Mouse (Mus musculus) T-helper 1 cell (primary cell): ENCODE results near the gene Syngr1.

Experiments used
- in situ Hi-C: fragments of 300-600 bp; cut with MboI, MseI; formaldehyde crosslinking; loops from one replicate; pipeline ENCODE4 v1.15.1; 2025; ENCODE audit warnings: high pct_unique_total_duplicates

Gene Syngr1

DNA sequence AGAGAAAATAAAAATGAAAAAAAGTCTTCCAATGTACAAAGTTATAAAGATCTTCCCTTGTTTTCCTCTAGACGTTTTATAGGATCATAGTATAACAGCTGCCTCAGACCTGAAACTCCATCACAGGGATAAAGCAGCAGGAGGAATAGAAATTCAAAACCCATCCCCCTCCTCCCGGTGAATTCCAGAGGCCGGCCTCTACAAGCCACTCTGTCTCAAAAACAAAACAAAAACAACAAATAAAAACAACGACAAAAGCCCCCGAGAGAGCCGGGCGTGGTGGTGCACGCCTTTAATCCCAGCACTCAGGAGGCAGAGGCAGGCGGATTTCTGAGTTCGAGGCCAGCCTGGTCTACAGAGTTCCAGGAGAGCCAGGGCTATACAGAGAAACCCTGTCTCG lies 979 bp upstream of the Syngr1 start:
- in situ Hi-C loops = loop anchor here (10.0 kb wide), 1 partner anchor 465 kb away; no protein-coding TSS in a partner anchor

DNA sequence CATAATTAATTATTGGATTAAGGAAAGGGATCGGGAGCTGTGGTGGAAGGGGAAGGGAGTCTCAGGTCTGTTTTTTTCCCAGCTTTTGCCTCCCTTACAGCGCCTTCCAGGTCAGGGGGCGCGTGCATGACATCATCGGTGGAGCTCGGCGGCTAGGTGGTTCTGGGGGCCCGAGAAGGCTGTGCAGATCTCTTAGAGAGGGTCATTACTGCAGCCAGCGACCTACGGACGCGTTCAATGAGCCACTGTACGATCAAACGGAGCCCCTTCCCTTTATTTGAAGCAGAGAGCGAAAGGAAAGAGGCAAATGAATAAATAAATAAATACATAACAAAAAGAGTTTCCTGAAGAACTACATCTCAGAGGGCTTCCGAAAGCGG lies 403 bp upstream of the Syngr1 start:
- in situ Hi-C loops = loop anchor here (10.0 kb wide), 1 partner anchor 464 kb away; no protein-coding TSS in a partner anchor

DNA sequence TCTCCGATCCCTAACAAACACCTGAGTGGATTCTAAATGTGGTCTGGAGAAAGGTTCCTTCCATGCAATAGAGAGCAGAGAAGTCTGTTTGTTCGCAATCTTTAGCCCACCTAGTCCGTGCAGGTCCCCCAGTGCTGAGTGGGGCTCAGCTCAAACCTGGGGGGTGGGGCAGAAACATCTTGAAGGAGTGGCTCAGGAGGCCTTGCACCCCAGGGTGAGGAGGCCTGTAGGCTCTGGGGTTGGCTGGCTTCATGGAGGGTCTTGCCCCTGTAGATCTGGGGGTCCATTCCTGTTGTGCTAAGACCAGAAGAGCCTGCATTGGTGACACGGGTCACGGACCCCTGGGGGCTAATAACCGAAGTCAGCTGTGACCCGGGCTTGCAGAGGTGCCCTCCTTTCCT lies 907 bp downstream of the Syngr1 start:
- in situ Hi-C loops = loop anchor here (10.0 kb wide), 1 partner anchor 463 kb away; no protein-coding TSS in a partner anchor

DNA sequence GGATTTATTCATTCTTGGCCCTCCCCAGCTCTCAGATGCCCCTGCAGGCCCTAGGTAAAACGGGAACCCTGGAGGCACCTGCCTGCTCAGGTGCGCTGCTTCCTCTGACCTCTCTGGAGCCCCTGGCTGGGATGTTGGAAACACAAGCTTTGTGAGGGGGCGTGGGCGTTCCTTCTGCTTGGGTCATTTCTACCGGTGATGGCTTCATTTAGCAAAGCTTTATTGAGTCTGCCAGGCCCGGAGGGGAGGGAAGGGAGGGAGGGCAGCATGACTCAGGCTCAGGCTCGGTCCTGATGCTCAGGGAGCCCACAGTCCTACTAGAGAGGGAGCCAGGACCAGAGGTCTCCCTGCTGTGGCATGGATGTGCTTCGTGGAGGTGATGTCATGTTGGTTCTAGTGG lies 1.5 kb downstream of the Syngr1 start:
- in situ Hi-C loops = loop anchor here (10.0 kb wide), 1 partner anchor 462 kb away; no protein-coding TSS in a partner anchor

DNA sequence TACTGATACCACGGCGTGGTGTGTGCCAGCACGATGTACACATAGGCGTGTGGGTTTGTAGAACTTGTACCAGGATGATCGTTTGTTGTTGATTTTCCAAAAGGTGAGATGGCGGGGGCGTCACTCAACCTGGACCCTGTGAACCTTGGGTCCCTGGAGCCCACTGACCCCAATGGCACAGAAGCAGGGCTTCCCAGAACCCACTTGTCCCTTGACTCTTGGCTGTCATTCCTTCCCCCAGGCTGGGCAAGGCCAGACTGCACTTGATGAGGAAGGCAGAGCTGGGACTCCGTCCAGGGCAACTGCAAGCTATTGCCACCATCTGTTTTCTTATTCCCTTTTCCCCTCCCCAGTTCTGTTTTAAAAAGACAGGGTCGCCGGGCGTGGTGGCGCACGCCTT lies 3.1 kb downstream of the Syngr1 start:
- in situ Hi-C loops = loop anchor here (10.0 kb wide), 1 partner anchor 461 kb away; no protein-coding TSS in a partner anchor

DNA sequence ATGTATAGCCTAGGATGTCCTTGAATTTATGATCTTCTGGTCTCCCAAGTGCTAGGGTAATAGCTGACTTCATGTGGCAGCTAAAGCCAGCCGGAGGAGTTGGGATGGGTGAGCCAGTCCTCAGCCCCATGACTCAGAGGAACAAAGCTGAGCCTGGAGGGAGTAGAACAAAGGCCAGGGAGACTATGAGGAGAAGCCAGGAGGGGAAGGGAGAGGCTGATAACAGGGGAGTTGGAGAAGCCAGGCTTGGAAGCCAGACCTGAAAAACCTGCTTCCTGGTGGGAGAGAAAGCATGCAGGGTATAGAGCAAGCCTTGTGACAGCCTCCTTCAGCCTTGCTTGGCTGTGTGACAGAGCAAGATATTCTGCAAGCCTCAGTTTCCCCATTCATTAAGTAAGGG lies 4.5 kb downstream of the Syngr1 start:
- in situ Hi-C loops = loop anchor here (10.0 kb wide), 1 partner anchor 459 kb away; no protein-coding TSS in a partner anchor

DNA sequence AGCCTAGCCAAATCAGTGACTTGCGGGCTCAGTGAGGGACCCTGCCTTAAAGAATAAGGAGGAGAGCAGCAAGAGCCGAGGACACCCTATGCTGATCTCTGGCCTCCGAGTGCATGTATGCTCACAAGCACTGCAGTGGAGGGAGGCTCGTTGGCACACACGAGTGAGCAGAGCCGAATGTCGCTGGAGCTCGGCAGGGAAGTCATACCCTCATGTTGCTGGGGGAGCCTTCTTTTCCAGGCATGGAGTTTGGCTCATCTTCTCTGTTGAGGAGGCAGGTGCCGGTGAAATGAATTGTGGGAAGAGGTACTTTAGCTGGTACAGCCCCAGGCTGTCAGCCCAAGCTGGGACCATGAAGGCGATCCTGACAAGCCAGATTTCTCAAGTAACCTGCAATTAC lies 5.3 kb downstream of the Syngr1 start:
- in situ Hi-C loops = loop anchor here (10.0 kb wide), 1 partner anchor 458 kb away; no protein-coding TSS in a partner anchor

DNA sequence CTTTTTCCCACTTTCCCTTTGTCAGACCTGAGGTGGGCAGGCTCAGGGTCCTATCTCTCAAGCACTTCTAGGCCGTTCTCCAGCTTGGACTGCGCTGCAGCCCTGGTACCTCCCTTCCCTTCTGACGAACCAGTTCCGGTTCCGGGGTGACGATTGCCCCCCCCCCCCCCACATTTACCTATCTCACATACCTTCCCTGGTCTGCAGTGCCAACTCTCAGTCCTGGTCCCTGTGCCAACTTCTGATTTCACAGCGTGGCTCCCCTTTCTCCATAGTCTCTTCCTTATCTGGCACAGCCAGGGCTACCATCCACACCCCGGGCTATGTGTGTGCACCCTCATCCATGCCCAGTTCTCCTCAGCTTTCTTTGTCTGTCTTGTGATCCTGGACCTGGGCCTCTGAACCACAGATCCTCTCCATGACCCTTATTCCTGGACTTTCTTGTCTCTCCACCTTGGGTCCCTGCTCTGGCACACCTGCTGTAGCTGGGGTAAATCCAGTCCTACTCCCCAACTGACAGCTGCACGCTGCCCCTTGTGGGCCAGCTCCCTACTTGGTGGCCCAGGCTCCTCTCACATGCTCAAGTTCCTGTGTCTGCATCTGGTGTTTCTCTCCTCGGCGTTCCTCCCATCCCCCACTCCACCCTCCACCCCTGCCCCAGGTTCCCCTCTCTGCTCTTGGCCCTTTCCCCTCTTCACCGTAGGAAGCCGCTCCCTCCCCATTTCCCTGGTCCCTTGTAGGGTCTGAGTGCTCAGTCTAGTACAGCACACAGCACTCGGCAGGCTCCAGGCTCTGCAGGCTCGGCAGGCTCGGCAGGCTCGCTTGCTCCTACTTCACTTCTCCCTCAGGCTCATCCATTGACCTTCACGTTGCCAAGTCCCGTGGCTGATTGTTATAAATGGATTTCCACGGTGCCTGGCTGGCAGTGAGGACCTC lies 6.1 kb downstream of the Syngr1 start:
- in situ Hi-C loops = loop anchor here (10.0 kb wide), 1 partner anchor 458 kb away; no protein-coding TSS in a partner anchor

DNA sequence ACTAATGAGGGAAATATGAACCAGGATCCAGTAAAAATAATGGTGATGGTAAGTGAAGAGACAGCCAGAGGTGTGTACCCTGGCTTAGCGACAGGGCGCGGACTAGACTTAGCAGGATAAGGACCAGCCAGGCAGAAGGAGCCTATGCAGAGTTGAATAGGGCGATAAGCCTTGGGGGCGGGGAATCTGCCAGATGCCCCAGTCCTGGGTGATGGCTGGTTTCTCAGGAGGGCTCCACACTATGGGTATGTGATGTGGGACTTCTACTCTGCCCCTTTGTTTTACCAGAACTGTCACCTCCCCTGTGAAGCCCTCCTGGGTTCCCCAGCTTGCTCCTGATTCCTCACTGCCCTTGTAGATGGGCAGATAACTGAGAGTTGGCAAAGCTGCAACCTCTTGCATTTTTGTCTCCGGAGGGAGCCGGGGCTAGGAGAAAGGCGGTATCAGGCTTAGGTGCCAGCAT lies 6.9 kb downstream of the Syngr1 start:
- in situ Hi-C loops = loop anchor here (10.0 kb wide), 1 partner anchor 457 kb away; no protein-coding TSS in a partner anchor

DNA sequence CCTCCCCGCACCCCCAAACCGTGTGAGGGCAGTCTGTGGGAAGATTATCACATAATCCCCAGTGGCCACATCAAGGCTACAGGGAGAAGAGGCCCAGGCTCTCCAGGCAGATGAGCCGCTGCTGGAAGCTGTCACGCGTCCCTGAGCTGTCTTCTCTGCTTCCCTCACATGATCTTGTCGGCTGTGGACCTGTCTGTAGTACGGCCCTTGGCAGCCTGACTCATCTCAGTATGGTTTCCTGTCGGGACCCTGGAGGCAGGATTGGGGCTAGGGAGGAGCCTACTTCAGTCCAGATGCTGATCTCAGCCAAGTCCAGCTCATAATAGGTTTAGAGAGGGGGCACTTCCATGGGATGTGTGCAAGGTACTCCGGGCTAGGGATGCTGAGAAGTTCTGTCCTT lies 7.7 kb downstream of the Syngr1 start:
- in situ Hi-C loops = loop anchor here (10.0 kb wide), 1 partner anchor 456 kb away; no protein-coding TSS in a partner anchor

DNA sequence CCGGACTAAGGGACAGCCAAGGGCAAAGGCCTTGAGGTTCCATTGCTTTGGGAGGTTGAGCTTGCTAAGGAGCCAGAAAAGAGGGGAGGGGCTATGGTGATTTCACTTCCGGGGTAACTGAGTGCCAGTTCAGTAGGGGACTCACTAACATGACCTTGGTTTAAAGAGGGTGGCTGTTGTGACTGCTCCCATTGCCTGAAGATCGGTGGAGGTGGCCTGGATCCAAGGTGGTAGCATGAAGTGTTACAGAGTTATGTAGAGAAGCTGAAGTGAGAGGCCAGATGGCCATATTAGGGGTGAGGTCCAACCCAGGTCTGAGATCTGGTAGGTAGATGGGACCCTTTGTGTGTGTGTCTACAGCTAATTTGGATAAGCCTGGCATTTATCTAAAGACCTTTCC lies 8.3 kb downstream of the Syngr1 start:
- in situ Hi-C loops = loop anchor here (10.0 kb wide), 1 partner anchor 455 kb away; no protein-coding TSS in a partner anchor

DNA sequence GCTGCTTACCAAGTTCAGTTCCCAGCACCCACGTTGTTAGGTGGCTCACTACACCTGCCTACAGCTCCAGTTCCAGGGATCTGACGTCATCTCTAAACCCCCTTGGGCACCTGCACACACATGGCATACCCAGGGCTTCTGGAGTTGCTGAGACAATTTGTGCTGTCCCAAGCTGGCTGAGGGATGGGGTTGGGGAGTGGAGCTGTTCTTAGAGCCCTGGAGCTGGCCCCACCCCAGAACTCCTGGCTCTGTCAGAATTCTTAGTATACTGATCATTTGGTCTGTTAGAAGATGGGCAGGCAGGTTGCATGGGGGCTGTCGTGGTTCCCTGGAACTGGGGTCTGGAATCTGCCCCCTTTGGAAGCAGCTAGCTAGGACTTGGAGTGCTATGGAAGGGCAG lies 9.1 kb downstream of the Syngr1 start:
- in situ Hi-C loops = no loop called here

DNA sequence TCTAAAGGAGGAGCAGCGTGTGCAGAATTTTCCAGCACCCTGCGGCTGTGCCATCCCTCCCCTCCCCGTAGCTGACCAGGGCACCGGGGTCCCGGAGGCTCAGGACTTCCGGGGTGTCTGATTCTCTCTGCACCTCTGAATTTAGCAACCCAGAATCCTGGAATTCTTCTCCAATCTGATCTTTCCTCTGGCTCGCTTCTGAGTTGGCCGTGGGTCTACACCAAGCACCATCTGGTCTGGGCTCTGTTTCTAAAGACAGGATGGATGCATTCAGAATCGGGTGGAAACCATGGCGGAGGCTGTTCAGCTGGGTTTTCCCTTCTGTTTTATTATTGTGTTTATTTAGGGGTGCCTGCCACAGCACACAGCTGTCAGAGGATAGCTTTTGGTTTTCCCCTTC lies 9.7 kb downstream of the Syngr1 start:
- in situ Hi-C loops = no loop called here

DNA sequence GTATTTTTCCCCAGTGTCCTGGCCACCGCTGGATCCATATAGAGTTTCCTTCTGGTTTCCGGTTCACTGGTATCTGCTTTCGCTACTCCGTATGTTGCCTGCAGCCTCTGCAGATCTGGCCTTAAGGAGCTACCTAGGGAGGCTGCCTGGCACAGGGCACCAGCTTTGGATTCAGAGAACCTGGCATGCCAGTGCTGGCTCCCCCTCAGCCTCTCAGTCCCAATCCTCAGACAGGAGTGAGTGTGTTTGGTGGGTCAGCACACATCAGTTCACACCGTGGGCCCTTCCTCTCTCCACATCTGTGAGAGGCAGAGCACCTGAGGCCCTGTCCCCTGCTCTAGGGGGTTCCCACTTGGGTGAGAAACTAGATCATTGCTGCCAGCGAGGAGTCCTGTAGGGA lies 10.4 kb downstream of the Syngr1 start:
- in situ Hi-C loops = no loop called here

DNA sequence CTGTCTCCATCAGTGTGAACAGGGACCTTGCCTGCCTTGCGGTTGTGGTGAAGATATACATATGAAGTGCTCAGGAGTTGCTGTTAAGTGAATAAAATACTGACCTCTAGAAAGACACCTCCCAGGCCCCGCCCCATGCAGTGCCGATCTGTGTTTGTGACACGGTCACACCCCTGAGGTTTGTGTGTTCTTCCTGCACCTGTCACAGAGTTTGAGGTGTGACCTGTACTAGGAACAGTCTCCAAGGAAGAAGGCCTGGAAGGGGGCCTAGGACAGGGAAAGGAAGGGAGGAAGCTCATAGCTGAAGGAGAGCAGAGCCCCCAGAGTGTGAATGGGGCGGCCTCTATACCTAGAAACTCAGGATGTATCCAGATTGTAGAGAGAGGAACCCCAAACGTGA lies 11.4 kb downstream of the Syngr1 start:
- in situ Hi-C loops = no loop called here

DNA sequence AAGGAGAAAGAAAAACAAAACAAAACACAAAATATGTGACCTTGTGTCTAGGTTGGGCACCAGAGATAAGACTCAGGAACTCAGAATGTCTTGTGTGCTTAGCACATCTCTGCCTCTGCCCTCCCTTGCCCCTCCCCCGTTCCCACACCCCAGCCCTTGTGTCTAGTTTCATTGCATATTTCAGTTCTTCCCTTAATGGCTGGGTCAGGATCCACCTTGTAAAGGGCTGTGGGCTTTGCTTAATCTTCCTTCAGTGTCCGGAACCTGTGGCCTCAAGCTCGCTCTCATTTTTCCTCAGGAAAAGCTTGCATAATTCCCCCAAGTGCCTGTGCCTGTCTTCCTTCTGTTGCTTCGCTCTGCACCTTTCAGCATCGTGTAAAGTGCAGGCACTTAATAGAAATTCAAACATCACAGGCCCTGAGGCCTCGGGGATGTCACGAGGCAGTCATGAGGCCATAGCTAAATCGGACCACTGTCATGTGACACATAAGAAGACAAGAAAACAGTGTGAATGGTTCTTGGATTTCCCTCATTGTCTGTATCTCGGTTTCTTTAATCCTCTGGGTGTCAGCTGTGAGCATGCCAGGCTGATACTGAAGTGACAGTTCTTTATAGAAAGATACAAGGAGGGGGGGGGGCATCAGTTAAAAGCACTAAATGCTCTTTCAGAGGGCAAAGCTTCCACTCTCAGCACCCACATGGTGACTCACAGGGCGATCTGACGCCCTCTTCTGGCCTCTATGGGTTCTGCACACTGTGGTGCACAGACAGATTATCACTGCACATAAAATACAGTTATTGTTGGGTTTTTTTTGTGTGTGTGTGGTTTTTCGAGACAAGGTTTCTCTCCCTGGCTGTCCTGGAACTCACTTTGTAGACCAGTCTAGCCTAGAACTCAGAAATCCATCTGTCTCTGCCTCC lies 14.6 kb downstream of the Syngr1 start:
- in situ Hi-C loops = no loop called here

DNA sequence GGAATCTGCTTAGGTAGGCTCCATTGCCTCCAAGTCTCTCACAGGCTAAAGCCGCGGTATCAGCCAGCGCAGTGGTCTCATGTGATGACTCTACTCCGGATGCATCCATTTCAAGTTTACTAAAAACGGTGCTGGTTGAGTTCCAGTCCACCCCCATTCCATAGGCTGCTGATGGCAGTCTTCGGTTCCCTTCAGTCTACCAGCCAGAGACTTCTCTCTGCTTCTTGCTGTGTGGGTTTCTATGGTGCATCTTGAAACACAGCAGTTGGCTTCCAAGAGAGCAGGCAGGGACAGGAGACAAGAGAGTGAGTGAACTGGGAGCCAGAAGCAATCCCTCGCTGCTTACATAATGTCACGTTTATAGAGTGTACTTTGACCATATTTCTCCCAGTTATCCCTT lies 16.0 kb downstream of the Syngr1 start:
- in situ Hi-C loops = no loop called here

DNA sequence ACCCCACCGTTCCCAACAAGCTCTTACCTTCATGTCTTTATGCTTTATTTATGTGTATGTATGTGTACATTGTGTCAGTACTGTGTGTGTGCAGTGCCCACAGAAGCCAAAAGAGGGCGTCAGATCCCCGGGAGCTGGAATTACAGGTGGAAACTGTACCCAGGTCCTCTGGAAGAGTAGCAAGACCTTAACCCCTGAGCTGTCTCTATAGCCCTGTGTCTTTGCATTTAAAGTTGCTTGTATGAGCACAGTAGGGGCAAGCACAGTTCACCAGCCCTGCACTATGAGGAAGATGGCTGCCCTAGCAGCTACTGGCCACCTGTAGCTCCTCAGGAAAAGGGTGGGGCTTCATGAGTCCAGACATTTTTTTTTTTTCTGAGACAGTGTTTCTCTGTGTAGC lies 16.4 kb downstream of the Syngr1 start:
- in situ Hi-C loops = no loop called here

DNA sequence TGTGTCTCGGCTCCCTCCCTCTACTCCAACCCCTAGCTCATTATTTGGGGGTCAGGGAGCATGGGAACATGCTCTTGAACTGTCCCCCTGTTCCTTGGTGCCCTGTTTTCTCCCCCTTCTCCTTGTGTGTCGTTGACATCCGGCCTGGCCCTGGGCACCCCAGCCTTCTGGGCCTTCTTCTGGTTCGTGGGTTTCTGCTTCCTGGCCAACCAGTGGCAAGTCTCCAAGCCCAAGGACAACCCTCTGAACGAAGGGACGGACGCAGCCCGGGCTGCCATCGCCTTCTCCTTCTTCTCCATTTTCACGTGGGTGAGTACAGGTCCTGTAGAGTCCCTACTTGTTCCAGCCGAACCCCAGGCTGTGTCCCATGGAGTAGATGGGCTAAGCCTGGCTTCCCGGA lies 20.3 kb downstream of the Syngr1 start:
- in situ Hi-C loops = no loop called here

DNA sequence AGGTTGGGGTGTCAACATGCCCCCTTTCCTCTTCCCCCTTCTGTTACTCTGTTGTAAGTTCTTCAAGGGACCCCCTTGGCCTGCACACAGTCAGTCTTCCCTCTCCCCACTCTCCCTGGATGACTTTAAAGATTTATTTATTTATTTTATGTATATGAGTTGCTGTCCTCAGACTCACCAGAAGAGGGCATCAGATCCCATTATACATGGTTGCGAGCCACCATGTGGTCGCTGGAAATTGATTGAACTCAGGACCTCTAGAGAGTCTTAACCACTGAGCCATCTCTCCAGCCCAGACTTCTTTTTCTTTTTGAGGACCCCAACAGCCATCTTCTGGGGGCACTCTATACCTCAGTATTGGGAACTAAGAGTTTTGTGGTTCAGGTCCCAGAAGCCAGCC lies 21.4 kb downstream of the Syngr1 start:
- in situ Hi-C loops = no loop called here

DNA sequence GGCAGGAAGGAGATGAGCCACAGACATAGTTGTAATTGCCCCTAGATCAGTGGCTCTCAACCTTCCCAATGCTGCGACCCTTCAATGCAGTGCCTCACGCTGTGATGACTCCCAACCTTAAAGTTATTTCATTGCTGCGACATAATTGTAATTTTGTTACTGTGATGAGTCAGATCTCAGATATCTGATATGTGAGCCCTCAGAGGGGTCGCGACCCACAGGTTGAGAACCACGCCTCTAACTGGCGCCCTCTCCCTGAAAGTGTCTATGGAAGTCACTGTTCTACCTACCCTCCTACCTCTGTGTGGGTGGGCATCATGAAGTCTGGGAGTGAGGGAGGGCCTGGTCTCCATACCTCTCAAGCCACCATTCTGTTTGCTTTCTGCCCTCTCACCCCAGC lies 23.3 kb downstream of the Syngr1 start:
- in situ Hi-C loops = no loop called here

DNA sequence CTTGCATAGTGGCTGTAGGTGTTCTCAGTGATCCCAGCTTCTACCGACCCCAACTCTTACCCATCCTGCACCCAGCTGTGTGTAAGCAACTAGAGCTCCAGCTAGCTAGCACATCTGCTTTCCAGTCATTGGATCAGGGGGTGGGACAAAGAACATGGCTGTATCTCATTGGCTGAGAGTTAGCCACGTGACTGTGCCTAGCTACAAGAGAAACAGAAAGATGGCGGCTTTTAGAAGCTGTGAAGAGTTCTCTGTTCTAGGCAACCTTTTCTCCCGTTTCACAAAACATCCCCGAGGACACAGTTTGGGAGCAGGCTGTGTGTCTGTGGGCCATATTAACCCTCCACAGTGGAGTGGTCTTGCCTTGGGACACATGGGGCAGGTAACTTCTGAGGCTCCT lies 24.1 kb downstream of the Syngr1 start:
- in situ Hi-C loops = no loop called here
